Mouse (Mus musculus) lung, embryonic 15.5 days (tissue): ENCODE measurements around the gene Ccdc57. TPM values are rescaled to one million over a fixed set of nuclear protein-coding genes. Genes with fewer than 3 reads are reported as not detected.

Experiments
- ATAC-seq: fragments of 200-750 bp; cut with Nextera tagmentation; 2 replicates; pipeline ENCODE4 v1.8.0; 2017; ENCODE audit warnings: moderate number of reproducible peaks, borderline replicate concordance; ENCODE audit not compliant: low FRiP score, low TSS enrichment; ENCODE audit errors: extremely low read depth
- H3K27ac ChIP-seq: fragments of 300-500 bp; sonication (generic); 2 replicates; pipeline ENCODE4 v1.5.1; 2015; ENCODE audit warnings: moderate library complexity, mild to moderate bottlenecking, inconsistent platforms
- H3K27me3 ChIP-seq: fragments of 300-500 bp; sonication (generic); 2 replicates; pipeline ENCODE4 v1.6.1; 2015; ENCODE audit warnings: inconsistent platforms
- H3K36me3 ChIP-seq: fragments of 300-500 bp; sonication (generic); 2 replicates; pipeline ENCODE4 v1.6.1; 2015; ENCODE audit warnings: inconsistent platforms
- H3K4me1 ChIP-seq: fragments of 300-500 bp; sonication (generic); 2 replicates; pipeline ENCODE4 v1.6.1; 2015; ENCODE audit warnings: inconsistent platforms
- H3K4me2 ChIP-seq: fragments of 300-500 bp; sonication (generic); 2 replicates; pipeline ENCODE4 v1.6.1; 2015; ENCODE audit warnings: inconsistent platforms, mild to moderate bottlenecking, moderate library complexity
- H3K4me3 ChIP-seq: fragments of 300-500 bp; sonication (generic); 2 replicates; pipeline ENCODE4 v1.5.1; 2015; ENCODE audit warnings: mild to moderate bottlenecking, inconsistent platforms
- H3K9ac ChIP-seq: fragments of 300-500 bp; sonication (generic); 2 replicates; pipeline ENCODE4 v1.6.1; 2015; ENCODE audit warnings: inconsistent platforms
- H3K9me3 ChIP-seq: fragments of 300-500 bp; sonication (generic); 2 replicates; pipeline ENCODE4 v1.6.1; 2016; ENCODE audit warnings: inconsistent platforms
- WGBS: fragments of 180-500 bp; shearing (Covaris S2); methylation state at CpG from one replicate; pipeline ENCODE4 v1.1.7; 2015; 5-methylcytosine and 5-hydroxymethylcytosine counted together
- polyA plus RNA-seq: library from polyadenylated mRNA; unstranded; fragments of >200 nt; fragmentation: Nextera tagmentation; extraction: Ambion mirVana; gene quantifications from 2 replicates; pipeline ENCODE4 v1.2.1, GENCODE M21; 2015

The Ccdc57 gene
- polyA plus RNA-seq = 6.6 and 6.8 TPM in 2 replicates

- H3K36me3 ChIP-seq = no peaks in the 10 kb centered on the region
- peak; percentile 94 for ATAC-seq
- peak within 1 kb of the TSS; percentile 88 for H3K4me2 ChIP-seq
- H3K4me1 ChIP-seq = peaks cover 17% of the 10 kb centered on the region
- H3K27ac ChIP-seq = peak within 1 kb of the TSS; percentile 21; the same call in 1 of the 2 replicates
- peak within 1 kb of the TSS; percentile 73 for H3K4me3 ChIP-seq
- 8% methylated on average over 44 of the region's 44 CpGs for WGBS
- H3K9ac ChIP-seq = peak within 1 kb of the TSS; percentile 72
- H3K9me3 ChIP-seq = no peaks in the 10 kb centered on the region
- H3K27me3 ChIP-seq = no peaks in the 10 kb centered on the region
Measured at GRCm38 (mm10) chr11:120932564-120933398, at the start of gene Ccdc57. Ccdc57 (minus strand) TSS chr11:120932872.

- Histone ChIP-seq H3K9ac (no peak overlapping the region), H3K4me1 (peaks cover 7% of the 10 kb centered on the region; the same call in 1 of the 2 replicates), H3K4me3 (no peak overlapping the region), H3K36me3 (peaks cover 74% of the 10 kb centered on the region), H3K27ac (no peak overlapping the region), H3K9me3 (no peaks in the 10 kb centered on the region), H3K27me3 (no peaks in the 10 kb centered on the region), H3K4me2 (no peak overlapping the region)
- no peak for ATAC-seq
Measured at GRCm38 (mm10) chr11:120982459-120982858, 49.8 kb upstream of the Ccdc57 start.

GRCm38 (mm10) chr11:120981661-120982060, 49.0 kb upstream of the Ccdc57 start:
- peaks cover 7% of the 10 kb centered on the region; the same call in 1 of the 2 replicates for H3K4me1 ChIP-seq
- H3K27ac ChIP-seq = no peak overlapping the region
- no peaks in the 10 kb centered on the region for H3K9me3 ChIP-seq
- 88% methylated on average over 4 of the region's 4 CpGs for WGBS
- no peak overlapping the region for H3K4me2 ChIP-seq
- no peak for ATAC-seq
- H3K4me3 ChIP-seq = no peak overlapping the region
- H3K36me3 ChIP-seq = peaks cover 81% of the 10 kb centered on the region
- no peaks in the 10 kb centered on the region for H3K27me3 ChIP-seq
- no peak overlapping the region for H3K9ac ChIP-seq

GRCm38 (mm10) chr11:120980427-120981035, 47.9 kb upstream of the Ccdc57 start:
- no peak overlapping the region for H3K9ac ChIP-seq

GRCm38 (mm10) chr11:120979711-120980426, 47.2 kb upstream of the Ccdc57 start:
- ATAC-seq = no peak
- peaks cover 89% of the 10 kb centered on the region for H3K36me3 ChIP-seq
- WGBS = 56% methylated on average over 8 of the region's 8 CpGs
- H3K9me3 ChIP-seq = no peaks in the 10 kb centered on the region
- H3K27ac ChIP-seq = no peak overlapping the region
- no peak overlapping the region for H3K4me2 ChIP-seq
- H3K4me3 ChIP-seq = no peak overlapping the region
- H3K9ac ChIP-seq = no peak overlapping the region
- H3K4me1 ChIP-seq = peaks cover 5% of the 10 kb centered on the region; the same call in 1 of the 2 replicates
- no peaks in the 10 kb centered on the region for H3K27me3 ChIP-seq

More at GRCm38 (mm10) chr11:120980427-120981035, 47.9 kb upstream of the Ccdc57 start:
- Histone ChIP-seq H3K36me3 (peaks cover 85% of the 10 kb centered on the region), H3K27ac (no peak overlapping the region), H3K4me3 (no peak overlapping the region), H3K27me3 (no peaks in the 10 kb centered on the region), H3K4me2 (no peak overlapping the region), H3K9me3 (no peaks in the 10 kb centered on the region), H3K4me1 (peaks cover 7% of the 10 kb centered on the region; the same call in 1 of the 2 replicates)
- ATAC-seq = no peak
- WGBS = 65% methylated on average over 9 of the region's 9 CpGs

- ATAC-seq = no peak
- no peaks in the 10 kb centered on the region for H3K9me3 ChIP-seq
- H3K4me2 ChIP-seq = no peak overlapping the region
- no peak overlapping the region for H3K27ac ChIP-seq
- 73% methylated on average over 6 of the region's 6 CpGs for WGBS
- H3K9ac ChIP-seq = no peak overlapping the region
- no peaks in the 10 kb centered on the region for H3K4me1 ChIP-seq
- H3K4me3 ChIP-seq = no peak overlapping the region
- peaks cover 98% of the 10 kb centered on the region for H3K36me3 ChIP-seq
- no peaks in the 10 kb centered on the region for H3K27me3 ChIP-seq
Measured at GRCm38 (mm10) chr11:120973318-120973717, 40.6 kb upstream of the Ccdc57 start.

GRCm38 (mm10) chr11:120971237-120971636, 38.6 kb upstream of the Ccdc57 start:
- H3K9me3 ChIP-seq = no peaks in the 10 kb centered on the region
- no peak overlapping the region for H3K4me3 ChIP-seq
- 90% methylated on average over 5 of the region's 5 CpGs for WGBS
- H3K27me3 ChIP-seq = no peaks in the 10 kb centered on the region
- no peak for ATAC-seq
- H3K4me1 ChIP-seq = no peaks in the 10 kb centered on the region
- H3K36me3 ChIP-seq = peaks cover 99% of the 10 kb centered on the region
- no peak overlapping the region for H3K4me2 ChIP-seq
- no peak overlapping the region for H3K9ac ChIP-seq
- no peak overlapping the region for H3K27ac ChIP-seq

GRCm38 (mm10) chr11:120969742-120970141, 37.1 kb upstream of the Ccdc57 start:
- WGBS = 94% methylated on average over 5 of the region's 5 CpGs
- H3K4me1 ChIP-seq = no peaks in the 10 kb centered on the region
- H3K27ac ChIP-seq = no peak overlapping the region
- H3K9me3 ChIP-seq = no peaks in the 10 kb centered on the region
- no peak overlapping the region for H3K4me3 ChIP-seq
- no peak for ATAC-seq
- H3K36me3 ChIP-seq = peaks cover 99% of the 10 kb centered on the region
- no peak overlapping the region for H3K4me2 ChIP-seq
- H3K27me3 ChIP-seq = no peaks in the 10 kb centered on the region
- H3K9ac ChIP-seq = no peak overlapping the region

- no peak overlapping the region for H3K4me3 ChIP-seq
- ATAC-seq = no peak
- no peaks in the 10 kb centered on the region for H3K27me3 ChIP-seq
- H3K4me2 ChIP-seq = no peak overlapping the region
- no peak overlapping the region for H3K27ac ChIP-seq
- H3K9me3 ChIP-seq = no peaks in the 10 kb centered on the region
- H3K36me3 ChIP-seq = peaks cover 98% of the 10 kb centered on the region
- 73% methylated on average over 4 of the region's 4 CpGs for WGBS
- no peaks in the 10 kb centered on the region for H3K4me1 ChIP-seq
- H3K9ac ChIP-seq = no peak overlapping the region
Measured at GRCm38 (mm10) chr11:120965587-120965986, 32.9 kb upstream of the Ccdc57 start.

GRCm38 (mm10) chr11:120964195-120965157, 31.8 kb upstream of the Ccdc57 start:
- ATAC-seq = no peak
- Histone ChIP-seq H3K4me3 (no peak overlapping the region), H3K4me1 (no peaks in the 10 kb centered on the region), H3K9ac (no peak overlapping the region), H3K9me3 (no peaks in the 10 kb centered on the region), H3K36me3 (peaks cover 87% of the 10 kb centered on the region), H3K27ac (no peak overlapping the region), H3K4me2 (no peak overlapping the region), H3K27me3 (no peaks in the 10 kb centered on the region)
- WGBS = 77% methylated on average over 10 of the region's 10 CpGs

GRCm38 (mm10) chr11:120962909-120963308, 30.2 kb upstream of the Ccdc57 start:
- H3K9me3 ChIP-seq = no peaks in the 10 kb centered on the region
- no peaks in the 10 kb centered on the region for H3K27me3 ChIP-seq
- H3K9ac ChIP-seq = no peak overlapping the region
- no peak overlapping the region for H3K27ac ChIP-seq
- H3K36me3 ChIP-seq = peaks cover 81% of the 10 kb centered on the region
- 83% methylated on average over 7 of the region's 7 CpGs for WGBS
- peaks cover 7% of the 10 kb centered on the region; the same call in 1 of the 2 replicates for H3K4me1 ChIP-seq
- H3K4me2 ChIP-seq = no peak overlapping the region
- H3K4me3 ChIP-seq = no peak overlapping the region
- no peak for ATAC-seq
